Mouse (Mus musculus): ENCODE measurements around the gene Olfr487. TPM values are rescaled to one million over a fixed set of nuclear protein-coding genes. Genes with fewer than 3 reads are reported as not detected.

Olfr487 gene
- not detected for polyA plus RNA-seq (2014; fragmentation: Illumina TruSeq; extraction: RNeasy Lipid Tissue Mini Kit (QIAGEN cat#74804); ENCODE audit: low read depth, low replicate concordance)

GRCm38 (mm10) chr7:108214536-108214935 lies at the start of gene Olfr487:
Gene Olfr487 (minus strand): TSS chr7:108214636.

GRCm38 (mm10) chr7:108258247-108258646 lies 43.8 kb upstream of the Olfr487 start, which contains the start of gene Olfr488:
Gene Olfr488 (minus strand): TSS chr7:108258347.

DNA sequence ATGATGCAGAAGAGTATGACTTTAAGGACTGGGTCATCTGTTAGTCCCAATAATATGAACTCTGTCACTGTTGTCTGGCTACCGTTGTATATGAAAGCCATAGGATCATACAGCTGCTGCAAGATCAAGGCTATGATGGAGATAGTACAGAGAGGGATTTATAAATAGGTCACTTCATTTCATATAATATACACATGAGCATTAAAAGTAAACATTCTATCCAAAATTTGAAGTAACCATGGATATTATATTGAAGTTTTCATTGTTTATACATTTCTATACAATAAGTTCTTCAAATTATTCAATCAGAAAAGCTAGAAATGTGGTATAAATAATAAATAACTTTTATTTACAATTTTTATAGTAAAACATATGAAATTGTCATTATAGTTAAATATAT lies 41.8 kb downstream of the Olfr487 start, which contains the start of gene Olfr486:
TSS of gene Olfr486 (minus strand) at position 101 of the 400 bp plus-strand sequence.

GRCm38 (mm10) chr7:108159771-108160170 lies 54.7 kb downstream of the Olfr487 start, which contains the start of gene Olfr485:
Gene Olfr485 (minus strand): TSS chr7:108159871.

Other genes with a start within 250 kb of the Olfr487 start
- gene Olfr476, start 249.8 kb downstream of the Olfr487 start, polyA plus RNA-seq (2014; fragmentation: Illumina TruSeq; extraction: RNeasy Lipid Tissue Mini Kit (QIAGEN cat#74804); ENCODE audit: low read depth, low replicate concordance), result not detected
- gene Olfr477, start 227.9 kb downstream of the Olfr487 start, polyA plus RNA-seq (2014; fragmentation: Illumina TruSeq; extraction: RNeasy Lipid Tissue Mini Kit (QIAGEN cat#74804); ENCODE audit: low read depth, low replicate concordance), result not detected
- gene Olfr478, start 180.6 kb downstream of the Olfr487 start, polyA plus RNA-seq (2014; fragmentation: Illumina TruSeq; extraction: RNeasy Lipid Tissue Mini Kit (QIAGEN cat#74804); ENCODE audit: low read depth, low replicate concordance), result not detected
- not detected for gene Olfr479, start 163.9 kb downstream of the Olfr487 start, polyA plus RNA-seq (2014; fragmentation: Illumina TruSeq; extraction: RNeasy Lipid Tissue Mini Kit (QIAGEN cat#74804); ENCODE audit: low read depth, low replicate concordance)
- not detected for gene Olfr480, start 147.3 kb downstream of the Olfr487 start, polyA plus RNA-seq (2014; fragmentation: Illumina TruSeq; extraction: RNeasy Lipid Tissue Mini Kit (QIAGEN cat#74804); ENCODE audit: low read depth, low replicate concordance)
- not detected for gene Olfr481, start 134.8 kb downstream of the Olfr487 start, polyA plus RNA-seq (2014; fragmentation: Illumina TruSeq; extraction: RNeasy Lipid Tissue Mini Kit (QIAGEN cat#74804); ENCODE audit: low read depth, low replicate concordance)
- gene Olfr482, start 117.0 kb downstream of the Olfr487 start, polyA plus RNA-seq (2014; fragmentation: Illumina TruSeq; extraction: RNeasy Lipid Tissue Mini Kit (QIAGEN cat#74804); ENCODE audit: low read depth, low replicate concordance), result not detected
- not detected for gene Olfr483, start 113.8 kb downstream of the Olfr487 start, polyA plus RNA-seq (2014; fragmentation: Illumina TruSeq; extraction: RNeasy Lipid Tissue Mini Kit (QIAGEN cat#74804); ENCODE audit: low read depth, low replicate concordance)
- not detected for gene Olfr484, start 87.2 kb downstream of the Olfr487 start, polyA plus RNA-seq (2014; fragmentation: Illumina TruSeq; extraction: RNeasy Lipid Tissue Mini Kit (QIAGEN cat#74804); ENCODE audit: low read depth, low replicate concordance)
- not detected for gene Olfr485, start 54.8 kb downstream of the Olfr487 start, polyA plus RNA-seq (2014; fragmentation: Illumina TruSeq; extraction: RNeasy Lipid Tissue Mini Kit (QIAGEN cat#74804); ENCODE audit: low read depth, low replicate concordance)
- gene Olfr486, start 41.9 kb downstream of the Olfr487 start, polyA plus RNA-seq (2014; fragmentation: Illumina TruSeq; extraction: RNeasy Lipid Tissue Mini Kit (QIAGEN cat#74804); ENCODE audit: low read depth, low replicate concordance), result not detected
- not detected for gene Olfr488, start 43.7 kb upstream of the Olfr487 start, polyA plus RNA-seq (2014; fragmentation: Illumina TruSeq; extraction: RNeasy Lipid Tissue Mini Kit (QIAGEN cat#74804); ENCODE audit: low read depth, low replicate concordance)
- gene Olfr490, start 74.3 kb upstream of the Olfr487 start, polyA plus RNA-seq (2014; fragmentation: Illumina TruSeq; extraction: RNeasy Lipid Tissue Mini Kit (QIAGEN cat#74804); ENCODE audit: low read depth, low replicate concordance), result not detected
- gene Olfr491, start 98.8 kb upstream of the Olfr487 start, polyA plus RNA-seq (2014; fragmentation: Illumina TruSeq; extraction: RNeasy Lipid Tissue Mini Kit (QIAGEN cat#74804); ENCODE audit: low read depth, low replicate concordance), result not detected
- gene Olfr492, start 109.0 kb upstream of the Olfr487 start, polyA plus RNA-seq (2014; fragmentation: Illumina TruSeq; extraction: RNeasy Lipid Tissue Mini Kit (QIAGEN cat#74804); ENCODE audit: low read depth, low replicate concordance), result not detected
- not detected for gene Olfr493, start 132.3 kb upstream of the Olfr487 start, polyA plus RNA-seq (2014; fragmentation: Illumina TruSeq; extraction: RNeasy Lipid Tissue Mini Kit (QIAGEN cat#74804); ENCODE audit: low read depth, low replicate concordance)
- gene Olfr494, start 150.7 kb upstream of the Olfr487 start, polyA plus RNA-seq (2014; fragmentation: Illumina TruSeq; extraction: RNeasy Lipid Tissue Mini Kit (QIAGEN cat#74804); ENCODE audit: low read depth, low replicate concordance), result not detected
- not detected for gene Olfr495, start 178.5 kb upstream of the Olfr487 start, polyA plus RNA-seq (2014; fragmentation: Illumina TruSeq; extraction: RNeasy Lipid Tissue Mini Kit (QIAGEN cat#74804); ENCODE audit: low read depth, low replicate concordance)
- not detected for gene Olfr497, start 205.8 kb upstream of the Olfr487 start, polyA plus RNA-seq (2014; fragmentation: Illumina TruSeq; extraction: RNeasy Lipid Tissue Mini Kit (QIAGEN cat#74804); ENCODE audit: low read depth, low replicate concordance)

Measured in sigmoid colon, adult 10 weeks (tissue).